Mouse (Mus musculus) left cerebral cortex, adult 11 months (tissue): Measurements from ENCODE around the gene Ctbp2.
"Not testable (repeated sequence)": the region's sequence is repeated elsewhere in the genome, so short reads cannot be mapped to it uniquely, and the experiment has no call there.

ENCODE experiments used
- DNase-seq: peaks from one replicate; pipeline ENCODE4 v3.0.0; 2022; ENCODE audit warnings: low spot score

Ctbp2 gene

GRCm38 (mm10) chr7:133120221-133120751 lies 3.9 kb downstream of the Ctbp2 start:
- no peak for DNase-seq

- no peak for DNase-seq
These were observed 6.3 kb downstream of the Ctbp2 start for GRCm38 (mm10) chr7:133117815-133118214.

GRCm38 (mm10) chr7:133116542-133116941 lies 7.6 kb downstream of the Ctbp2 start:
- no peak for DNase-seq

- no peak for DNase-seq
These were observed 8.3 kb downstream of the Ctbp2 start for GRCm38 (mm10) chr7:133115886-133116285.

- no peak for DNase-seq
These were observed 9.2 kb downstream of the Ctbp2 start for GRCm38 (mm10) chr7:133114847-133115470.

DNA sequence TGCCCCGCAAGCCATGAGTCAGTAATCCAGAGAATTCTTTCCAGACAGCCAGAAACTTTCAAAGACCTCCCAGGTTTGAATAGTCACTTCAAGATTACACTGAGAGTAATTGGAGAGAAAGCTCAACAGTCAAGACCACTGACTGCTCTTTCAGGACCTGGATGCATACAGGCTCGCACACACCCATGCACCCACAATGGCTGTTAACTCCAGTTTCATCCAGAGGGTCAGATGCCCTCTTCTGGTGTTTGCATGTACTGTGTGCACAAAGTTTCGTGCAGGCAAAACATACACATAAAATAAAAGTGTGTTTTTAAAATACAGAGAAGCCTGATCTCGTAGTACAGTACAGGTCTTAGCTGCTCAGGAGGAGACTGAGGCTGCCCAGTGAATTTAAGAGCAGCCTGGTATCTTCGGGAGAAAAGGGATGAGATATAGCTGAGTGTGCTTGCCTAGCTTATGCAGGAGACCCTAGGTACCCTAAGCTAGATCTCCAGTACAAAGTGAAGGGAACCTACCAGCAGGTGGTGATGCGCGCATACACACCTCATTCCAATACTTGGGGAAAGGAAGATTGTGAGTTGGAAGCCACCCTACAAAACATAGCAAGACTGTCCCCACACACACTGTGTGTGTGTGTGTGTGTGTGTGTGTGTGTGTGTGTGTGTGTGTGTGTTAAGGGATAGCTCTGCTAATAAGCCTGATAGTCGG lies 10.8 kb downstream of the Ctbp2 start:
- DNase-seq = no peak

GRCm38 (mm10) chr7:133112351-133112831 lies 11.8 kb downstream of the Ctbp2 start:
- no peak for DNase-seq

DNA sequence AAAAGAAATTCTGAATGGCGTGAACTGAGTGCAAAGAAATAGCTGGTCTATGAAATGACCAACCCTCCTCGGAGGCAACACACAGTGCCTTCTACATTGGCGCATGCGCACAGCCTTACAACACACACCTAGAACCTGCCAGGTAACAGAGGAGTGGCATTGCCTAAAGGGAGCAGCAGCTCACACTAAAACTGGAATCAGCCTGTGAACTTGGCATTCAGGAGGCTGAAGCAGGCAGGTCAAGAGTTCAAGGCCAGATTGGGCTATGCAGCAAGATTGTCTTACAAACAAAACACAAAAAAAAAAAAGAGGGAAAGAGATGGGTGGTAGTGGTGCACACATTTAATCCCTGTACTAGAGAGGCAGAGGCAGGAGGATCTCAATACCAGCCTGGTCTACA lies 14.7 kb downstream of the Ctbp2 start:
- DNase-seq = no peak

DNA sequence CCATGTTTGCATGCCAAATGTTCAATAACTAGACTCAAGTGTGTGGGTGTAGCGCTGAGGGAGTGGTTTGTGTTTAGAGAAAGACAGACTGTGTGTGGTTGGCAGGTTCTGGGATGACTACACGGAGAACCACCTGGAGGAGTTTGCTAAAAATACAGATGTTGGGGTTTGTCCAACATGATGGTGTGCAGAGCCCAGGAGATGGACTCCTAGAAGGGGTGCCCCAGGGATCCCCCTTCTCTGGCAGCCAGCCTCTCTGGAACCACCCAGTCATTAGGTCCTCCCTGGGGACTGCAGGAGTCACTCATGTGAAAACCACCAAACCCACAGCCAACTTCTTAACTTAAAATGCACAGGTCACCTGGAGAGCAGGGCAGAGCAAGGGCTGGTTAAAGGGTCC lies 15.5 kb downstream of the Ctbp2 start:
- DNase-seq = no peak

DNA sequence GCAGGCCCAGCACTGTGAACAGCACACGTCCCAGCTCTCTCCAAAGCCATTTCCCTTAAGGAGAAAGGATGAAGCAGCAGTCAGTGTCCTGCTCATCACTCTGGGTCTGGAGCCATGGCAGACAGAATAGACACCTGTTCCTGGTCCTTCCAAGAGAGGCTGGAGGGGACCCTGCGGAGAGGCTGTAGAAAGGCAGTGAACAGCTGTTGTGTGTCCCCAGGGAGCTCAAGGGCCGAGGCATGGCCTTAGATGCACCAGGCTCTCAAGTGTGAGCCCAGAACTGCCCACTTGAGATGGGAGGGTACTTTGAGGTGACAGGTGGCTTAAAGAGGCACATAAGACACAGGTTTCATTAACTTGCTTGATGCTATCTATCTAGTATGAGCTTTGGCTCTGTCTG lies 21.6 kb downstream of the Ctbp2 start:
- no peak for DNase-seq

GRCm38 (mm10) chr7:133101070-133101469 lies 23.1 kb downstream of the Ctbp2 start:
- DNase-seq = no peak

GRCm38 (mm10) chr7:133100178-133100577 lies 24.0 kb downstream of the Ctbp2 start:
- no peak for DNase-seq

DNA sequence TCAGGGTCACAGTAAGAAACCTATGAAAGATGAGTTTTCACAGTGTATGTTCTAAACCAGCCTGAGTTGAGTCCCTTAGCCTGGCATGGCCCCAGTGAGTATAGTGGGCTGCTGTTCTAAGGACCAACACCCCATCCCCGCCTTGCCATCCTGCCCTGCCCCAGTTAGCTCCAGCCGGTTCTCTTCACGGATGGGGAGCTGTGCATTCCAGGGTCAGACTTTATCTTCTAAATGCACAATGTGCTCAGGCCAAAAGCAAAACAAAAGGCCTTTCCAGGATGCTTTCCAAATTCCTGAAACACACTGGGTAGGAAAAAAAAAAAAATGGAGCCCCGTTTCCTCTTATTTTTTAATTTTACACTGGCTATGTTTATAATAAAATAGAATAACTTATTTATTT lies 24.9 kb downstream of the Ctbp2 start:
- DNase-seq = no peak

DNA sequence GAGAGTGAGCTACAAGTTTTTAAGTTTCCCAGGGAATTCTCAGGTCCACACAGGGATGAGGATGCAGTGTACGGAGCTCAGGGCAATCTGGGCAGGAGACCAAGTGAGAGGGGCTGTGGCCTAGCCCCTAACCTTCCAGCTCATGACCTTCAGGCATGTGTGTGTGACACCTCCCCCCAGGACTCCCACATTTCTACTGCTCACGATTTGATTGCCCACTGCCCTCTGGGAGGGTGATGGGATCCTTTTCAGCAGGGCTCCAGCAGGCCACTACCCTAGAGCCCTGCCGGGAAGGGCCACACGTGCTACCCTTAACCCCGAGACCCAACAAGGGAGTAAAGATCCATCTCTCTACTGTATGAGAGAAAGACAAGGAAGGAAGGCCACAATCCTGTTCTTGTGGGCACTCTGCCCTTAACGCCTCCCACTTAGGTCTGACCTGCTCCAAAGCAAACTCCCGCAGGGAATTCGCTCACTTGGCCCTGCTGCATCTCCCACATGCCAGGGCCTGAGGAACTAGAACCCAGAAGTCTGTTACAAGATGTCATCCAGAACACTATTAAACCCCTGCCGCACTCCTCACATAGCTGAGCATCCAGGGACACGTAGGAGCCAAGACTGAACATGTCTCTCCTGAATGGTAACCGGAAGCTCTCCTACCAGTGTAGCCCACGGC lies 25.9 kb downstream of the Ctbp2 start:
- DNase-seq = no peak

- DNase-seq = not testable (repeated sequence)
These were observed 28.5 kb downstream of the Ctbp2 start for GRCm38 (mm10) chr7:133095610-133096009.

DNA sequence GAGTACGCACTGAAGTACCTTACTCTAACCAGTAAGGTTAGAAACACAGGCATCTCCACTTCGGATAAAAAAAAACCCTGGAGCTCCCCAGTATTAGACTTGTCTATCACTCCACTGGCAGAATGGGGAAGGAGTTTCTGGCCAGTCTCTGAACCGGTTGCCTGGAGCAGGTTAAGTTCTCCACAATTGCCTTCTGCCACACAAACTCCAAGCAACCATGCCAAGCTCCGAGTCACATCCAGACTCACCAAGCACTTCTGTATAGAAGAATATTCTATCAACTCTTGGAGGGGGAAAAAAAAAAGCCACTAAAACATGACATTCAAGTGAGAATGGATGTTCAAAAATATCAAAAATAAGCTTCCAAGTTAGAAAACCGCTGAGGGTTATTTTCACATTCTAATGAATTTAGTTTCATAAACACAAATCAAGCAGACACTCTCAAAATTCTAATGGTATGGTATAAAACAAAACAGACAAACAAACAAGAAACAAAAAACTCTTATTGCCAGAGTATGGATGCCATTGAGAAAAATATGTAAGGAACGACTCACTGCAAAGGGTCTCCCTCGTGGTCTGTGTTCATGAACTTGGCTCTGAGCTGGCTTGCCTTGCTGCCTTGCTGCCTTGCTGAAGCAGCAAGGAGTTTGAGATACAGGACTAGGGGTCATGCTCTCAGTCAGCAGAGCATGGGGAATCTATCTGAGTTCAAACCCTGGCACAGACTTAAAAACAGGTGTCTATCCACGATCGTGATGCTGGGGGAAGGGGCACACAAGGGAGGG lies 29.3 kb downstream of the Ctbp2 start:
- DNase-seq = no peak

- DNase-seq = no peak
These were observed 30.0 kb downstream of the Ctbp2 start for GRCm38 (mm10) chr7:133094161-133094560.

- no peak for DNase-seq
These were observed 30.4 kb downstream of the Ctbp2 start for GRCm38 (mm10) chr7:133093731-133094130.

- no peak for DNase-seq
These were observed 33.5 kb downstream of the Ctbp2 start for GRCm38 (mm10) chr7:133090641-133091040.

- DNase-seq = no peak
These were observed 34.4 kb downstream of the Ctbp2 start for GRCm38 (mm10) chr7:133089621-133090260.

DNA sequence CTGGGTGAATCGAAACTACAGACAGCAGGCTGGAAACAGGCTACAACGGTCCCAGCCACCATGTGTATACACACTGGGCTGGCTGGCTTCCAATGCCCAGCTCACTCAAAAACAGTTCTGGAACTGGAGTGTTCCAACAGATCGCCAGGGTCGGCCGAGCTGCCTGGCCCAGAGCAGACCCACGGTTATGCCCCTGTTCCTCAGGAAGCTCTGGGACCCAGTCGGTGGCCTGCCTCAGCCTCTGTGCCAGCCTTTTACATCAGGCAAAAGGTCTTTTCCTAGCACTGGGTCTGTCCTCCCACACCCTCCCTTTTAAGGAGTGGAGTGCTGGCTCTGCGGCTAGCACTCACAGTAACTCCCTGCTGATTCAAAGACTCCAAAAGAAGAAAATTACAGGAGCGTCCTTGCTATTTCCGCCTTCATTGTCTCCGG lies 35.3 kb downstream of the Ctbp2 start:
- DNase-seq = peak; percentile 30

DNA sequence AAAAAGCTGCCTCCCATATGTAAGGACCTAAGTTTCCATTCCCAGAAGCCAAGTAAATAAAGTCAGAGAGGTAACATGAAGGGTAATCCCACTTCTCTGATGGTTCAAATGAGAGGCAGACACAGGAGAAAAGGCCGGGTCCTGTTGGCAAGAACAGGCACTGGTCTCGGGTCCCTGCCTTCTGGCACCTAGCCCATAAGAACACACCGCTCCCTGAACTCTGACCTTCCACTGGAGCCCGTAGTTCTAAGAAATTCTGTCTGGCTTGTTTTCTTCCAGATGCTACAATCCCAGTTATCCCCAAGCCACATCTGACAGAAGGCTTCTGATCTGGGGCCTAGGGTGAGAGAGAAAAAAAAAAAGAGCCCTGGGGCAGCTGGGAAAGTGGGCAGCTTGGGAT lies 35.7 kb downstream of the Ctbp2 start:
- DNase-seq = no peak
